Mouse (Mus musculus): ENCODE measurements around the gene Ccdc63. TPM values are rescaled to one million over a fixed set of nuclear protein-coding genes. Genes with fewer than 3 reads are reported as not detected.
"Not testable (repeated sequence)": the region's sequence is repeated elsewhere in the genome, so short reads cannot be mapped to it uniquely, and the experiment has no call there.

Ccdc63 gene
- polyA plus RNA-seq, 1 experiment from 2014 or later = not detected

GRCm38 (mm10) chr5:122145381-122146055 lies 4.9 kb upstream of the Ccdc63 start:
- no peaks in the 10 kb centered on the region for H3K36me3 ChIP-seq (ENCODE audit: control insufficient read depth, insufficient read depth, low read length)
- no peak overlapping the region for H3K27ac ChIP-seq (ENCODE audit: low read depth, low read length)
- no peak for ATAC-seq (replicated peaks; ENCODE audit: low FRiP score)
- no peaks in the 10 kb centered on the region; the same call in 1 of the 2 replicates for H3K9me3 ChIP-seq (ENCODE audit: control insufficient read depth, low read length)
- H3K9ac ChIP-seq (ENCODE audit: low read length) = no peak overlapping the region; the same call in 1 of the 2 replicates
- DNase-seq (ENCODE audit: low spot score) = no peak
- no peaks in the 10 kb centered on the region for H3K27me3 ChIP-seq (ENCODE audit: control insufficient read depth, insufficient read depth, low read length)
- no peaks in the 10 kb centered on the region for H3K4me1 ChIP-seq (replicated peaks; ENCODE audit: control insufficient read depth, insufficient read depth, low read length)
- H3K4me2 ChIP-seq (ENCODE audit: low read depth, low read length, severe bottlenecking) = no peak overlapping the region
- 75% methylated on average over 15 of the region's 15 CpGs for WGBS
- no peak overlapping the region for H3K4me3 ChIP-seq (ENCODE audit: low read depth, low read length)

- Histone ChIP-seq H3K9me3 (ENCODE audit: control insufficient read depth, low read length) (no peaks in the 10 kb centered on the region; the same call in 1 of the 2 replicates), H3K36me3 (ENCODE audit: control insufficient read depth, insufficient read depth, low read length) (no peaks in the 10 kb centered on the region), H3K27ac (ENCODE audit: low read depth, low read length) (no peak overlapping the region), H3K4me3 (ENCODE audit: low read depth, low read length) (no peak overlapping the region), H3K9ac (ENCODE audit: low read length) (no peak overlapping the region), H3K4me1 (replicated peaks; ENCODE audit: control insufficient read depth, insufficient read depth, low read length) (no peaks in the 10 kb centered on the region), H3K27me3 (ENCODE audit: control insufficient read depth, insufficient read depth, low read length) (no peaks in the 10 kb centered on the region), H3K4me2 (ENCODE audit: low read depth, low read length, severe bottlenecking) (no peak overlapping the region)
- no peak for ATAC-seq (replicated peaks; ENCODE audit: low FRiP score)
- WGBS = 85% methylated on average over 4 of the region's 4 CpGs
- DNase-seq (ENCODE audit: low spot score) = no peak
These were observed 4.2 kb upstream of the Ccdc63 start for GRCm38 (mm10) chr5:122144825-122145224.

- H3K4me1 ChIP-seq (replicated peaks; ENCODE audit: control insufficient read depth, insufficient read depth, low read length) = no peaks in the 10 kb centered on the region
- H3K9me3 ChIP-seq (ENCODE audit: control insufficient read depth, low read length) = no peaks in the 10 kb centered on the region; the same call in 1 of the 2 replicates
- 86% methylated on average over 15 of the region's 15 CpGs for WGBS
- no peak for ATAC-seq (replicated peaks; ENCODE audit: low FRiP score)
- no peak for DNase-seq (ENCODE audit: low spot score)
- H3K9ac ChIP-seq (ENCODE audit: low read length) = no peak overlapping the region
- no peak overlapping the region for H3K4me3 ChIP-seq (ENCODE audit: low read depth, low read length)
- H3K4me2 ChIP-seq (ENCODE audit: low read depth, low read length, severe bottlenecking) = no peak overlapping the region
- no peaks in the 10 kb centered on the region for H3K36me3 ChIP-seq (ENCODE audit: control insufficient read depth, insufficient read depth, low read length)
- H3K27ac ChIP-seq (ENCODE audit: low read depth, low read length) = no peak overlapping the region
- no peaks in the 10 kb centered on the region for H3K27me3 ChIP-seq (ENCODE audit: control insufficient read depth, insufficient read depth, low read length)
These were observed 2.9 kb upstream of the Ccdc63 start for GRCm38 (mm10) chr5:122143543-122143942.

- Histone ChIP-seq H3K9me3 (ENCODE audit: control insufficient read depth, low read length) (no peaks in the 10 kb centered on the region; the same call in 1 of the 2 replicates), H3K27ac (ENCODE audit: low read depth, low read length) (no peak overlapping the region), H3K9ac (ENCODE audit: low read length) (no peak overlapping the region), H3K4me3 (ENCODE audit: low read depth, low read length) (no peak overlapping the region), H3K4me1 (replicated peaks; ENCODE audit: control insufficient read depth, insufficient read depth, low read length) (no peaks in the 10 kb centered on the region), H3K27me3 (ENCODE audit: control insufficient read depth, insufficient read depth, low read length) (no peaks in the 10 kb centered on the region), H3K4me2 (ENCODE audit: low read depth, low read length, severe bottlenecking) (no peak overlapping the region), H3K36me3 (ENCODE audit: control insufficient read depth, insufficient read depth, low read length) (no peaks in the 10 kb centered on the region)
- DNase-seq (ENCODE audit: low spot score) (peak; percentile 78), ATAC-seq (replicated peaks; ENCODE audit: low FRiP score) (no peak)
- 56% methylated on average over 7 of the region's 8 CpGs for WGBS
These were observed 1.8 kb upstream of the Ccdc63 start for GRCm38 (mm10) chr5:122142230-122142992.

- not testable (repeated sequence) for H3K27ac ChIP-seq (ENCODE audit: low read depth, low read length); H3K4me1 ChIP-seq (replicated peaks; ENCODE audit: control insufficient read depth, insufficient read depth, low read length); DNase-seq (ENCODE audit: low spot score); H3K27me3 ChIP-seq (ENCODE audit: control insufficient read depth, insufficient read depth, low read length); H3K4me3 ChIP-seq (ENCODE audit: low read depth, low read length); H3K9ac ChIP-seq (ENCODE audit: low read length); H3K9me3 ChIP-seq (ENCODE audit: control insufficient read depth, low read length); H3K4me2 ChIP-seq (ENCODE audit: low read depth, low read length, severe bottlenecking); ATAC-seq (replicated peaks; ENCODE audit: low FRiP score); H3K36me3 ChIP-seq (ENCODE audit: control insufficient read depth, insufficient read depth, low read length)
- WGBS = 76% methylated on average over 2 of the region's 2 CpGs
These were observed 852 bp downstream of the Ccdc63 start for GRCm38 (mm10) chr5:122139771-122140170.

GRCm38 (mm10) chr5:122138856-122139255 lies 1.8 kb downstream of the Ccdc63 start:
- no peak for ATAC-seq (replicated peaks; ENCODE audit: low FRiP score)
- 76% methylated on average over 15 of the region's 15 CpGs for WGBS
- no peaks in the 10 kb centered on the region for H3K9me3 ChIP-seq (ENCODE audit: control insufficient read depth, low read length)
- no peak overlapping the region for H3K27ac ChIP-seq (ENCODE audit: low read depth, low read length)
- no peak overlapping the region for H3K4me2 ChIP-seq (ENCODE audit: low read depth, low read length, severe bottlenecking)
- no peaks in the 10 kb centered on the region for H3K36me3 ChIP-seq (ENCODE audit: control insufficient read depth, insufficient read depth, low read length)
- no peak for DNase-seq (ENCODE audit: low spot score)
- H3K27me3 ChIP-seq (ENCODE audit: control insufficient read depth, insufficient read depth, low read length) = no peaks in the 10 kb centered on the region
- no peak overlapping the region for H3K4me3 ChIP-seq (ENCODE audit: low read depth, low read length)
- no peak overlapping the region for H3K9ac ChIP-seq (ENCODE audit: low read length)
- no peaks in the 10 kb centered on the region for H3K4me1 ChIP-seq (replicated peaks; ENCODE audit: control insufficient read depth, insufficient read depth, low read length)

- DNase-seq (ENCODE audit: low spot score) = no peak
- no peak for ATAC-seq (replicated peaks; ENCODE audit: low FRiP score)
These were observed 3.9 kb downstream of the Ccdc63 start for GRCm38 (mm10) chr5:122136508-122137408.

DNA sequence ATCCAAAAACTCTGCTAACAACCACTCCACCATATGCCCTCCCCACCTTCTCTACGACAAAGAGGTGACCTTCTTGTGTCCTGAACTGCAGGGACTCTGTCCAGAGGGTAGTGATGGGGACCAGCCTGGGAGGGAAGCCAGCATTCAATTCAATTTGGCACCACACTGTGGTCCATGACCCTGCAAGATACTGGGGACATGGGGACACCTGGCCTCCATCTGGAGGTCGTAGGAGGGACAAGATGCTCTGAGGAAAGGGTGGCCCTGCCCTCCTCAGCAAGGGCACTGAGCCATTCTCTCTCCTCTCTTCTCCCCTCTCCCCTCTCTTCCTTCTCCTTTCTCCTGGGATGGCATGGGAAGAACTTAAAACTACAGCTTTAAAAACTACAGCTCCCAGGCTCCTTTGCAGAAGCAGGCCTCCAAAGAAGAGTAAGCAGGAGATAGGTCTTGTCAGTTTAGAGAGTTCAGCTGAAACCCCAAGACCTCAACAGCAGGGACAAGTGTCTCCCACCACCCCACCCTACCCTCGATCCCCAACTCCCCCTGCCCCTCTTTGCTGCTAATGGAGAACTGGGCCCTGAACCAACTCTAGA lies 5.2 kb downstream of the Ccdc63 start:
- 75% methylated on average over 3 of the region's 3 CpGs for WGBS
- ATAC-seq (replicated peaks; ENCODE audit: low FRiP score) = no peak
- no peak overlapping the region for H3K9ac ChIP-seq (ENCODE audit: low read length)

More at GRCm38 (mm10) chr5:122136508-122137408, 3.9 kb downstream of the Ccdc63 start:
- Histone ChIP-seq H3K4me3 (ENCODE audit: low read depth, low read length) (no peak overlapping the region), H3K4me2 (ENCODE audit: low read depth, low read length, severe bottlenecking) (no peak overlapping the region), H3K4me1 (replicated peaks; ENCODE audit: control insufficient read depth, insufficient read depth, low read length) (peaks cover 3% of the 10 kb centered on the region; the same call in 1 of the 2 replicates), H3K27me3 (ENCODE audit: control insufficient read depth, insufficient read depth, low read length) (no peaks in the 10 kb centered on the region), H3K9ac (ENCODE audit: low read length) (no peak overlapping the region), H3K9me3 (ENCODE audit: control insufficient read depth, low read length) (no peaks in the 10 kb centered on the region), H3K27ac (ENCODE audit: low read depth, low read length) (no peak overlapping the region), H3K36me3 (ENCODE audit: control insufficient read depth, insufficient read depth, low read length) (no peaks in the 10 kb centered on the region)
- WGBS = 87% methylated on average over 14 of the region's 14 CpGs

More for the DNA sequence above, 5.2 kb downstream of the Ccdc63 start:
- Histone ChIP-seq H3K4me2 (ENCODE audit: low read depth, low read length, severe bottlenecking) (no peak overlapping the region), H3K4me3 (ENCODE audit: low read depth, low read length) (no peak overlapping the region), H3K4me1 (replicated peaks; ENCODE audit: control insufficient read depth, insufficient read depth, low read length) (peaks cover 3% of the 10 kb centered on the region; the same call in 1 of the 2 replicates), H3K27ac (ENCODE audit: low read depth, low read length) (no peak overlapping the region), H3K27me3 (ENCODE audit: control insufficient read depth, insufficient read depth, low read length) (no peaks in the 10 kb centered on the region), H3K9me3 (ENCODE audit: control insufficient read depth, low read length) (no peaks in the 10 kb centered on the region), H3K36me3 (ENCODE audit: control insufficient read depth, insufficient read depth, low read length) (no peaks in the 10 kb centered on the region)
- no peak for DNase-seq (ENCODE audit: low spot score)

Measured in forebrain, embryonic 11.5 days (tissue).